Mouse (Mus musculus) G1E (cell line): ENCODE measurements at regions not wholly inside any gene's neighbourhood (a gene's known extent, or its start where the extent isn't known, plus 50 kb on each side); places are given as distances from the start of the nearest gene placed in this dataset.

ENCODE experiments used
- CTCF ChIP-seq: IDR thresholded peaks from 2 replicates; pipeline ENCODE4 v1.5.1; 2012; ENCODE audit warnings: low read depth, low read length, inconsistent platforms, mixed read lengths
- GATA1 ChIP-seq: IDR thresholded peaks from 2 replicates; pipeline ENCODE4 v1.6.1; 2012; ENCODE audit warnings: borderline replicate concordance, low read length, inconsistent platforms, mixed read lengths
- POLR2AphosphoS5 ChIP-seq: IDR thresholded peaks from 2 replicates; pipeline ENCODE4 v1.6.1; 2012; ENCODE audit warnings: low read depth, low read length, inconsistent platforms; ENCODE audit not compliant: insufficient replicate concordance
- TAL1 ChIP-seq: conservative IDR thresholded peaks from 2 replicates; pipeline ENCODE4 v1.6.1; 2012; ENCODE audit warnings: low read depth, low read length, inconsistent platforms, mixed read lengths

DNA sequence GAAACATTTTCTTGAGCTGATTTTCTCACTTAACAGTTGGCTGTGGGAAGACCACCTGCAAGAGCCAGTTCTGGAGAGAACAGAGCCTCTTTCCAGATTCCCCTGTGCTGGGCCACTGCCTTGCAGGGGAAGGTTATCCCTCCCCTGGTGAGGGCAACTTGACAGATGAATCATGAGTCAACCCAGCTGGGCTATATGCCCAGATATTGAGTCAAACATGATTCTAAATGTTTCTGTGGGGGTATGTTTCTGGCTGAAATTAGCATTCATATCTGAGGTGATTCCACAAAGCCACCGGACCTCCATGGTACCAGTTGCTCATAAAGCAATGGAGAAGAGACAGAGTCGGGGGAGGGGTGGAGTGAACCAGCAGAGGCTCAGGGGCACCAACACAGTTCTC is 97.8 kb upstream of the Zdhhc25 start:
- TF ChIP-seq CTCF (no peak), POLR2AphosphoS5 (no peak), GATA1 (no peak), TAL1 (no peak)
